Mouse (Mus musculus): ENCODE results near the gene Fancd2os. TPM values are rescaled to one million over a fixed set of nuclear protein-coding genes. Genes with fewer than 3 reads are reported as not detected.
A peak's percentile ranks its signal among the peaks of the same experiment; 100 is the strongest.

Fancd2os gene
- polyA plus RNA-seq, 1 experiment from 2014 or later: 0.87 TPM

DNA sequence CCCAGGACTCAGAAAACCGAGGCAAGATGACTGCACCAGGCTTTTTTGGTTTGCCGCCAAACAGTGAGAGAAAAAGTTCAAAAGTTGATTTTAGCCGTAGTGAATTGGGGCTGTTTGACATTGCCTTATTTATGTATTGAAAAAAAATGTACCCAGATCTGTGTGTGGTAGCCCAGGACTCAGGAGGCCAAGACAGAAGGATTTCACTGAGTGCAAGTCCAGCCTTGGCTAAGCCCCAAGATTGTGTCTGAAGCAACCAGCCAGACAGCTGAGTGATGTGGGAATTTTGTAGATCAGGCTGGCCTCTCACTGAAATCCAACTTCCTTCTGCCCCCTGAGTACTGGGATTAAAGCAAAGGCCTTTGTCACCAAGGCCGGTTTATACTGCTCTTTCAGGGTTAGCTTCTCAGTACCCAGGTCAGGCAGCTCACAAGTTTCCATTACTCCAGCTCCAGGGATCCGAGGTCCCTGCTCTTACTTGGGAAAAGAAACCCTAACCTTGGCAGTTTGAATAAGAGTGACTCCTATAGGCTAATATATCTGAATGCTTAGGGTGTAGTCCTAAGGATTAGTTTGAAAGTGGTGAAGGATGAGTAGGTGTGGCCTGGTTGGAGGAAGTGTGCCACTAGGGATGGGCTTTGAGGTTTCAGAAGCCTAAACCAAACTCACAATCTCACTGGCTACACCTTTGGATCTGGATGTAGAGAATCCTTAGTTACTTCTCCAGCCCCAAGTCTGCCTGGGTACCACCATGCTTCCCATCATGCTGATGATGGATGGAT lies 24.7 kb upstream of the Fancd2os start:
- ATAC-seq (replicated peaks; ENCODE audit: low FRiP score): no peak

DNA sequence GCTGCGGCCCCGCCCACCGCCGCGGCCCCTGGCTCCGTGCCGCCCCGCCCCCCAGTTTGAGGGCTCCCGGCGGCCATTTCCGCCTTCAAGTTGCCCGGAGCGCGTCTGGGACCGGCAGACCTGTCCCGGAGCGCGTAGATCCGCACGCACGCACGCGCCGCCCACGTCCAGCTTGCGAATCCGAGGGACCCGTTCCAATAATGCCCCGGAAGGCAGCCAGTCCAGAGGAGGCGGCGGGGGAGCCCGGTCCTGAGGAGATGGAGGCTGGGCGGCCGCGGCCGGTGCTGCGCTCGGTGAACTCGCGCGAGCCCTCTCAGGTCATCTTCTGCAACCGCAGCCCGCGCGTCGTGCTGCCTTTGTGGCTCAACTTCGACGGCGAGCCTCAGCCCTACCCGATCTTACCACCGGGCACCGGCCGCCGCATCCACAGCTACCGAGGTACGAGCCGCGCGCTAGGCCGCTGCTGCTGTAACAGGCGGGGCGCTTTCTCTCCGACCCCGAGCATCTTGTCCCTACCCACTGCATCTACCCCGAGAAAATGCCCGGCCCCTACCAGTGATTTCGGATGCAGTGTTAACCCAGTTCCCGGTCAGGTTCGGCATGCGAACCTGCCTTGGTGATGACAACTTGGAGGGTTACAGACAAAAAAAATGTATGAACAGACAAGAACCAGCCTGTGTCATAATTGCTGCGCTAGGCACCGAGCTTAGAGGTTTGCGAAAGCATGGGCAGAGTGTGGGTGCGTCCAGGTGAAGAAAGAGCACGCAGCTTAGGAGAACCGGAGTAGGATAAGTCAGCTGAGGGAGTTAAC lies 23.6 kb upstream of the Fancd2os start, which contains the start of gene Vhl:
Vhl (plus strand) TSS at position 19 of the 811 bp plus-strand sequence.
- no peaks in the 10 kb centered on the region for H3K27me3 ChIP-seq
- WGBS: under 1% methylated on average over 74 of the region's 76 CpGs
- peak; percentile 88 for ATAC-seq (replicated peaks; ENCODE audit: low FRiP score)
- H3K9me3 ChIP-seq (replicated peaks): no peaks in the 10 kb centered on the region
- peak within 1 kb of the TSS; percentile 56 for H3K9ac ChIP-seq
- H3K36me3 ChIP-seq: peaks cover 17% of the 10 kb centered on the region
- peak within 1 kb of the TSS; percentile 91 for H3K27ac ChIP-seq
- H3K4me1 ChIP-seq: peaks cover 15% of the 10 kb centered on the region
- peak within 1 kb of the TSS; percentile 74 for H3K4me3 ChIP-seq (replicated peaks)
- H3K4me2 ChIP-seq: peak within 1 kb of the TSS; percentile 85

More for the DNA sequence above, 24.7 kb upstream of the Fancd2os start:
- Histone ChIP-seq H3K4me3 (replicated peaks) (peak overlapping the region; percentile 74), H3K9ac (peak overlapping the region; percentile 56; the same call in 1 of the 2 replicates), H3K27ac (0 out of 2 replicates have a peak overlapping the region, but pooled peaks have one; percentile 91), H3K4me1 (peaks cover 15% of the 10 kb centered on the region), H3K27me3 (no peaks in the 10 kb centered on the region), H3K9me3 (replicated peaks) (no peaks in the 10 kb centered on the region), H3K4me2 (peak overlapping the region; percentile 85), H3K36me3 (peaks cover 28% of the 10 kb centered on the region)
- 35% methylated on average over 5 of the region's 5 CpGs for WGBS

DNA sequence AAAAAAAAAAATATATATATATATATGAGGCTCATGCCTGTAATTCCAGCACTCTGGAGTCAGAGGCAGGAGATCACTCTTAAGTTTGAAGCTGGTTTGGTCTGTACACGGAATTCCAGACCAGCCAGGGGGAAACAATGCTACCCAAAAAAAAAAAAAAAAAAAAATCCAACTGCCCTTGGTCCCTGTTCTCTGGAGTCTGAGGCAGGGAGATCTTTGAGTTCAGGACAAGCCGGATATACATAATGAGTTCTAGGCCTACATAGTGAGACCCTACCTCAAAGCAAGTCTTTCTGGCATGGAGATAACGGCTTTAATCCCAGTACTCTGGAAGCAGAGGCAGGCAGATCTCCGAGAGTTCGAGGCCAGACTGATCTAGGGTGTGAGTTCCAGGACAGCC lies 22.9 kb upstream of the Fancd2os start:
- peaks cover 15% of the 10 kb centered on the region for H3K4me1 ChIP-seq
- no peaks in the 10 kb centered on the region for H3K27me3 ChIP-seq
- WGBS: 62% methylated on average over 5 of the region's 5 CpGs
- H3K4me3 ChIP-seq (replicated peaks): peak overlapping the region; percentile 74
- ATAC-seq (replicated peaks; ENCODE audit: low FRiP score): 0 out of 2 replicates have a peak, but pooled peaks have one; percentile 17
- peak overlapping the region; percentile 91 for H3K27ac ChIP-seq
- no peak overlapping the region for H3K9ac ChIP-seq
- H3K9me3 ChIP-seq (replicated peaks): no peaks in the 10 kb centered on the region
- peaks cover 18% of the 10 kb centered on the region for H3K36me3 ChIP-seq
- peak overlapping the region; percentile 85 for H3K4me2 ChIP-seq

- no peak overlapping the region for H3K4me2 ChIP-seq
- H3K4me1 ChIP-seq: no peaks in the 10 kb centered on the region
- no peaks in the 10 kb centered on the region for H3K9me3 ChIP-seq (replicated peaks)
- ATAC-seq (replicated peaks; ENCODE audit: low FRiP score): no peak
- H3K27me3 ChIP-seq: no peaks in the 10 kb centered on the region
- peaks cover 78% of the 10 kb centered on the region for H3K36me3 ChIP-seq
- 95% methylated on average over 4 of the region's 4 CpGs for WGBS
- H3K9ac ChIP-seq: no peak overlapping the region
- H3K4me3 ChIP-seq (replicated peaks): no peak overlapping the region
- H3K27ac ChIP-seq: no peak overlapping the region
Measured at GRCm38 (mm10) chr6:113615489-113615888, 15.0 kb upstream of the Fancd2os start.

DNA sequence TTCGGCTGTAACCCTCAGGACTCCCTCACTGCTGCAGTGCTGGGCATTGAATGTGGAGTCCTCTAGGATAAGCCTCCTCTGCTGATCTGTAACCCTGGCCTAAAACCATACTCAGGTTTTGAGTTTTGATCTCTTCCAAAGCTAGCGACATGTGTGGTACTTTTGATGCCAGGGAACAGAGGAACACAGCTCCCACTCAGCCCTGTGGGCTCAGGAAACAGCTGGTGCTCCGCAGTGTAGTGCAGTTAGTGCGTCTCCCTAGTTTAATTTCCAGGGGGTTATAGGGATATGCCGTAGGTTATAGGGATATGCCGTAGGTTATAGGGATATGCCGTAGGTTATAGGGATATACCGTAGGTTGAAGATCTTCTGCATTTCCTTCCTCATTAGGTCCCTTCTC lies 14.5 kb upstream of the Fancd2os start:
- Histone ChIP-seq H3K9me3 (replicated peaks) (no peaks in the 10 kb centered on the region), H3K27ac (no peak overlapping the region), H3K9ac (no peak overlapping the region), H3K4me2 (no peak overlapping the region), H3K27me3 (no peaks in the 10 kb centered on the region), H3K4me3 (replicated peaks) (no peak overlapping the region), H3K4me1 (no peaks in the 10 kb centered on the region), H3K36me3 (peaks cover 82% of the 10 kb centered on the region)
- no peak for ATAC-seq (replicated peaks; ENCODE audit: low FRiP score)
- WGBS: 95% methylated on average over 8 of the region's 8 CpGs

GRCm38 (mm10) chr6:113614152-113614551 lies 13.6 kb upstream of the Fancd2os start:
- no peak for ATAC-seq (replicated peaks; ENCODE audit: low FRiP score)
- Histone ChIP-seq H3K36me3 (peaks cover 82% of the 10 kb centered on the region), H3K27me3 (no peaks in the 10 kb centered on the region), H3K4me1 (no peaks in the 10 kb centered on the region), H3K27ac (no peak overlapping the region), H3K9ac (no peak overlapping the region), H3K9me3 (replicated peaks) (no peaks in the 10 kb centered on the region), H3K4me3 (replicated peaks) (no peak overlapping the region), H3K4me2 (no peak overlapping the region)
- WGBS: 95% methylated on average over 7 of the region's 7 CpGs

- ATAC-seq (replicated peaks; ENCODE audit: low FRiP score): no peak
- Histone ChIP-seq H3K9me3 (replicated peaks) (no peaks in the 10 kb centered on the region), H3K27me3 (no peaks in the 10 kb centered on the region), H3K27ac (no peak overlapping the region), H3K36me3 (peaks cover 76% of the 10 kb centered on the region), H3K4me2 (no peak overlapping the region), H3K4me3 (replicated peaks) (no peak overlapping the region), H3K9ac (no peak overlapping the region), H3K4me1 (no peaks in the 10 kb centered on the region)
- 89% methylated on average over 8 of the region's 8 CpGs for WGBS
Measured at GRCm38 (mm10) chr6:113612258-113612969, 11.9 kb upstream of the Fancd2os start.

GRCm38 (mm10) chr6:113609293-113609692 lies 8.8 kb upstream of the Fancd2os start:
- no peak overlapping the region for H3K9ac ChIP-seq
- 88% methylated on average over 7 of the region's 7 CpGs for WGBS
- no peak overlapping the region for H3K4me2 ChIP-seq
- H3K4me3 ChIP-seq (replicated peaks): no peak overlapping the region
- H3K36me3 ChIP-seq: peaks cover 53% of the 10 kb centered on the region
- H3K27ac ChIP-seq: no peak overlapping the region
- peaks cover 17% of the 10 kb centered on the region for H3K4me1 ChIP-seq
- no peaks in the 10 kb centered on the region for H3K9me3 ChIP-seq (replicated peaks)
- H3K27me3 ChIP-seq: no peaks in the 10 kb centered on the region
- ATAC-seq (replicated peaks; ENCODE audit: low FRiP score): no peak

DNA sequence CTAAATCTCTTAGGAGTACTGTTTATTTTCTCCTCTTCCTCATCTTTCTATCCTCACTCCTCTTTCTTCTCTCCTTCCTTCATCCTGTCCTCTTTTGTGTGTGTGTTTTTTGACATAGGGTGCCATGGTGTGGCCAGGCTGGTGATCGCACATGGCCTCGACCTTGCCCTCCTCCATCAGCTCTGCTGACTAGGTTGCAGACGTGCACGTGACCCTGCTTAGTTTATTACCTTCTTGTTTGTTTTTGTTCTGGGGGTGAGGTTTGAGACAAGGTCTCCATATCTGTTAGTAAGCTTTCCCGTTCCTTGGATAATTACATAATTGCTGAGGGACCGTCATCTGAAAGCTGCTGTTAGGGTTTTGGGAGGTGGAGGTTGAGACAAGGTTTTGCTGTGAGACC lies 8.4 kb upstream of the Fancd2os start:
- Histone ChIP-seq H3K4me1 (peaks cover 19% of the 10 kb centered on the region), H3K4me2 (no peak overlapping the region), H3K27me3 (no peaks in the 10 kb centered on the region), H3K9me3 (replicated peaks) (no peaks in the 10 kb centered on the region), H3K4me3 (replicated peaks) (no peak overlapping the region), H3K36me3 (peaks cover 49% of the 10 kb centered on the region), H3K27ac (no peak overlapping the region), H3K9ac (no peak overlapping the region)
- no peak for ATAC-seq (replicated peaks; ENCODE audit: low FRiP score)
- 57% methylated on average over 6 of the region's 6 CpGs for WGBS

GRCm38 (mm10) chr6:113605224-113605545 lies 4.7 kb upstream of the Fancd2os start:
- peak; percentile 37; the same call in 1 of the 2 replicates for ATAC-seq (replicated peaks; ENCODE audit: low FRiP score)
- H3K36me3 ChIP-seq: peaks cover 17% of the 10 kb centered on the region
- peak overlapping the region; percentile 91 for H3K9ac ChIP-seq
- no peaks in the 10 kb centered on the region for H3K9me3 ChIP-seq (replicated peaks)
- peak overlapping the region; percentile 90 for H3K27ac ChIP-seq
- H3K4me1 ChIP-seq: peaks cover 24% of the 10 kb centered on the region
- WGBS: 2% methylated on average over 10 of the region's 10 CpGs
- peak overlapping the region; percentile 96 for H3K4me3 ChIP-seq (replicated peaks)
- peak overlapping the region; percentile 74 for H3K4me2 ChIP-seq
- H3K27me3 ChIP-seq: no peaks in the 10 kb centered on the region

- Histone ChIP-seq H3K9me3 (replicated peaks) (no peaks in the 10 kb centered on the region), H3K4me3 (replicated peaks) (peak within 1 kb of the TSS; percentile 96), H3K27ac (peak within 1 kb of the TSS; percentile 90), H3K36me3 (peaks cover 16% of the 10 kb centered on the region; the same call in 1 of the 2 replicates), H3K27me3 (no peaks in the 10 kb centered on the region), H3K9ac (peak within 1 kb of the TSS; percentile 91), H3K4me1 (peaks cover 25% of the 10 kb centered on the region), H3K4me2 (peak within 1 kb of the TSS; percentile 74)
- ATAC-seq (replicated peaks; ENCODE audit: low FRiP score): peak; percentile 93
- under 1% methylated on average over 58 of the region's 65 CpGs for WGBS
Measured at GRCm38 (mm10) chr6:113604432-113605223, 4.1 kb upstream of the Fancd2os start, which contains the start of gene Brk1. Gene Brk1, plus strand, starts transcription at chr6:113604772.

Data from kidney, embryonic 15.5 days (tissue).